Mouse (Mus musculus) CH12.LX (cell line): Measurements from ENCODE around the gene Ap5b1.

Experiments
- CTCF ChIP-seq, 2 experiments: IDR thresholded peaks in 1 of 2; conservative IDR thresholded peaks in 1 of 2; 2 replicates each; pipeline ENCODE4 v1.5.1; 2011 to 2012; ENCODE audit warnings: low read depth in 2 of 2, low read length in 2 of 2, improper control_type of control experiment in 1 of 2, inconsistent platforms in 1 of 2, mild to moderate bottlenecking in 1 of 2, moderate library complexity in 1 of 2
- E2F4 ChIP-seq: IDR thresholded peaks from 2 replicates; pipeline ENCODE4 v1.6.1; 2011; ENCODE audit warnings: low read depth, low read length, improper control_type of control experiment; ENCODE audit not compliant: insufficient replicate concordance
- ELF1 ChIP-seq: IDR thresholded peaks from 2 replicates; pipeline ENCODE4 v1.6.1; 2014; ENCODE audit warnings: low read depth, mild to moderate bottlenecking, inconsistent platforms, low read length, improper control_type of control experiment
- HCFC1 ChIP-seq: IDR thresholded peaks from 2 replicates; pipeline ENCODE4 v1.6.1; 2012; ENCODE audit warnings: low read depth, mild to moderate bottlenecking, inconsistent platforms, low read length, improper control_type of control experiment
- JUND ChIP-seq: conservative IDR thresholded peaks from 2 replicates; pipeline ENCODE4 v1.6.1; 2011; ENCODE audit warnings: low read depth, low read length, improper control_type of control experiment
- POLR2A ChIP-seq: IDR thresholded peaks from 2 replicates; pipeline ENCODE4 v1.6.1; 2011; ENCODE audit warnings: low read depth, mild to moderate bottlenecking, improper control_type of control experiment, low read length
- UBTF ChIP-seq: IDR thresholded peaks from 2 replicates; pipeline ENCODE4 v1.6.1; 2012; ENCODE audit warnings: low read depth, mild to moderate bottlenecking, inconsistent platforms, low read length, improper control_type of control experiment, moderate library complexity
- ZC3H11A ChIP-seq: IDR thresholded peaks from 2 replicates; pipeline ENCODE4 v1.6.1; 2012; ENCODE audit warnings: low read depth, mild to moderate bottlenecking, inconsistent platforms, low read length, improper control_type of control experiment
- ZNF384 ChIP-seq: IDR thresholded peaks from 2 replicates; pipeline ENCODE4 v1.6.1; 2012; ENCODE audit warnings: low read depth, low read length, improper control_type of control experiment, inconsistent platforms

- TF ChIP-seq CTCF (conservative IDR thresholded peaks at IDR 0.05 in 1 of 2, IDR thresholded peaks at IDR 0.05 in 1 of 2; ENCODE audit: low read depth in 2 of 2, low read length in 2 of 2) (no peak), ZC3H11A (no peak), UBTF (no peak), POLR2A (no peak), ZNF384 (no peak), ELF1 (no peak), E2F4 (no peak), HCFC1 (no peak), JUND (no peak)
These were observed 13.0 kb downstream of the Ap5b1 start for GRCm38 (mm10) chr19:5580776-5581175.
